Mouse (Mus musculus) lung, postnatal 0 days (tissue): Measurements from ENCODE around the gene Vmn1r85.

Source experiments
- CTCF ChIP-seq: IDR thresholded peaks from 2 replicates; pipeline ENCODE4 v1.5.1; 2016; ENCODE audit warnings: antibody characterized with exemption, mild to moderate bottlenecking
- EP300 ChIP-seq: IDR thresholded peaks from 2 replicates; pipeline ENCODE4 v1.6.1; 2016; ENCODE audit warnings: antibody characterized with exemption, mild to moderate bottlenecking, control low read depth

DNA sequence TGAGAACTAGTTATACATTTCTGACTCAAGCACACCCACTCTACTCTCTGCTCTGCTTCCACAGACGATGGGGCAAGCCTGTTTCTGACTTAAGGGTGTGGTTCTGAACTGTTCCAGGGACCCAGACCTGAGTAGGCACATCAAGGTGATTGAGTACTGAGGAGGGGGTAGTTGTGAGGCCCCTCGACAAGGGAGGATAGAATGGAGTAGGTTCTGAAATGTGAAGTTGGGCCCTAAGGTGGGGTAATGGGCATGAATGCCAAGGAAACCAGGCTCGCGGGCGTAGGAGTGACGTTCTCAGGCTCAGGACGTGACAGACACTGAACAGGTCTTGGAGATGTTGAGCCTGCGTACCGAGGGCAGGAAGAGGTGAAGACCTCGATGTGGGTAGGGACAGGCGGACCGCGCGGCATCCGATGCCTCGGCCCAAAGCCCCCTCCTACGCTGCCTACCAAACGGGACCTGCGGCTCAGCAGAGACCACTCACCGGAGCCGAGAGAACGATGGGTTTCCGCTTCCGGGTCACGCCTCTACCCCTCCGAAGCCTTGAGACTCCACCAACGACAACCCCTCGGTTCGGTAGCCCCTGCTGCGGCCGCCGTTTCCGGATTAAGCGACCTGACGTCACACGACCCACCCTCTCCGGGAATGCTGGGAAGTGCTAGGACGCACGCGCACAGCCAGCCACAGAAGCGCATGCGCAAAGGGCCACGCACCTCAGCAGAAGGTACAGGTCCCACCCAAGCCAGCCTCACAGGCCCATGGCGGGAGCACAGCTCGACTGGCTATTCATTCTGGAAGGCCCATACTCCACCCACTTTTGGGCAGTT, 60.6 kb downstream of the Vmn1r85 start, which contains the start of gene Chmp2a:
- no peak for TF ChIP-seq CTCF
- 0 out of 2 replicates have a peak, but pooled peaks have one; percentile 41 for TF ChIP-seq EP300
